Mouse (Mus musculus): ENCODE data around the gene Mcur1. TPM values are rescaled to one million over a fixed set of nuclear protein-coding genes. Genes with fewer than 3 reads are reported as not detected.

The Mcur1 gene
- polyA plus RNA-seq, 1 experiment from 2014 or later: 5.6 TPM

DNA sequence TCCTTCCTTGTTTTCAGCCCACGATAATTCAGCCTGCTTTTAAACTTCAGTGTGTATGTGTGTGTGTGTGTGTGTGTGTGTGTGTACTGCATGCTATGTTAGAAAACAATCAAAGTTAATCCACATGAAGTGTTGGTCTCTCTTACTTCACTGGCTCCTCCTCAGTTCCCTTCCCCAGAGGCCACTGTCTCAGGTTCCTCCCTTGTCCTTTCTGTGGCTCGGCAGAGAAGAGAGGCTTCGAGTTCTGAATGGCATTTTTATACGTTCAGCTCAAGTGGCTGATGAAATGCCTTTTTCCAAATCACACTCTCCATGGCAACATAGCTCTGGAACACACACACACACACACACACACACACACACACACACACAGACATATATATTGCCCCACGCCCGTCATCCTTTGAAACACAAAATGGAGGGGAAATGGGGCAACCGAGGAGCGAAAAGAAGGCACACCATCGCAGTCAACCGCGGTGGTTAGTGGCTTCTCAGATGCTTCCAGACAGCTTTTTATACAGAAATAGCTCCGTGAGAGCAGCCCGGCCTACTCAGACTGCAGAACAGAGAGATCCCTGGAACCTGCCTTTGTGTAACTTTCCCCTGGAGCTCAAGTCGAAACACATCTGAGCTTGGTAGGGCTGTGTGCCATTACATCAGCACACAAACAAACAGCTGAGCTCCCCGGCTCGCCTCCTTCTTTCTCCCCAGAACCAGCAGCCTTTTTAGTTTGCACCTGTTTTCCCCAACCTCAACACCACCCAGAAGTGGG lies 34.4 kb downstream of the Mcur1 start:
- H3K4me1 ChIP-seq (ENCODE audit: control insufficient read depth, insufficient read depth, low read length): peaks cover 11% of the 10 kb centered on the region; the same call in 1 of the 2 replicates
- peak overlapping the region; percentile 43 for H3K27ac ChIP-seq (ENCODE audit: low read length)
- H3K9me3 ChIP-seq (replicated peaks; ENCODE audit: control insufficient read depth, low read length, poor library complexity, severe bottlenecking): no peaks in the 10 kb centered on the region
- H3K27me3 ChIP-seq (ENCODE audit: control insufficient read depth, insufficient read depth, low read depth, low read length): no peaks in the 10 kb centered on the region
- no peak overlapping the region for H3K4me3 ChIP-seq (ENCODE audit: low read depth, low read length)
- no peaks in the 10 kb centered on the region for H3K36me3 ChIP-seq (ENCODE audit: control insufficient read depth, insufficient read depth, low read length)
- 32% methylated on average over 16 of the region's 16 CpGs for WGBS
- ATAC-seq: peak; percentile 49
- no peak overlapping the region for H3K9ac ChIP-seq (ENCODE audit: low read depth, low read length)
- no peak overlapping the region for H3K4me2 ChIP-seq (ENCODE audit: low read length)

DNA sequence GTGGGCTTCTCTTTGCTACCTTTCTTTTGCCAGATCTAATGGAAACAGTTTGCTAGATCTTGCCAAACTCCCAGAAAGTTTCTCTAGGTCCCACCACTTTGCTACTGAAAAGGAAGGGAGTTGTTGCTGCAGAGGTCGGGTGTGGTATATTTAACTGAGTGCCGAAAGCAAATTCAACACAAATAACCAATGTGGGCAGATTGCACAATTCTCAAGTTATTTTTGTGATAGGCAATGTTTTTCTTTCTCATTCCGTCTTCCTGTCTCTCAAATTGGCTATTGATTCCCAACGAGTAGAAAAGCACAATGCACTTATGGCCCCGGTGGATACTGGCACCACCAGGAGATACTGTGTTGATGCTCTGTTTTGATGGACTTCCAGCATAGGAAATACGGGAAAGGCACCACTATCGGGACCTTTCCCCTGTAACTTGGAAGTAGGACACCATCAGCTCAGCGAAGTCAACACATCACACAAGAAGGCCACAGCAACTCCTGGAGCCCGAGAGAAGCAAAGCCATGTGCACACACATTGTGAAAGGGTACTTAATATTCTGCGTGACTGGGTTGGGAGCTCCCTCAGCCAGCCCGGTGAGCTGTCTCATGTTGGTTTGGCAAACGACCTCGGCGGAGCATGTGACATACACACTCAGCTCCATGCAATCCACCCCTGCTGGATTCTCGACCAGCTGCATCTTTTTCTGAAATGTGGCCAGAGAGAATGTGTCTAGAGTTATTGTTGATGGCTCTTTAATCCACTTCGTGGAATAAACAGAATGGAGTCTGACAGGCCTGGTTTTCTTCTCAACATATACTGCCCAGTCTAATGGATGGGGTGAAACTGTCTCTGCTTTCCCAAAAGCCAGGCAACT lies 35.3 kb downstream of the Mcur1 start:
- H3K9me3 ChIP-seq (replicated peaks; ENCODE audit: control insufficient read depth, low read length, poor library complexity, severe bottlenecking): no peaks in the 10 kb centered on the region
- H3K4me2 ChIP-seq (ENCODE audit: low read length): no peak overlapping the region
- WGBS: 50% methylated on average over 16 of the region's 16 CpGs
- H3K4me3 ChIP-seq (ENCODE audit: low read depth, low read length): no peak overlapping the region
- no peaks in the 10 kb centered on the region for H3K27me3 ChIP-seq (ENCODE audit: control insufficient read depth, insufficient read depth, low read depth, low read length)
- ATAC-seq: peak; percentile 57; the same call in 1 of the 2 replicates
- H3K36me3 ChIP-seq (ENCODE audit: control insufficient read depth, insufficient read depth, low read length): no peaks in the 10 kb centered on the region
- no peak overlapping the region for H3K9ac ChIP-seq (ENCODE audit: low read depth, low read length)
- H3K4me1 ChIP-seq (ENCODE audit: control insufficient read depth, insufficient read depth, low read length): peaks cover 11% of the 10 kb centered on the region; the same call in 1 of the 2 replicates
- 0 out of 2 replicates have a peak overlapping the region, but pooled peaks have one; percentile 43 for H3K27ac ChIP-seq (ENCODE audit: low read length)

DNA sequence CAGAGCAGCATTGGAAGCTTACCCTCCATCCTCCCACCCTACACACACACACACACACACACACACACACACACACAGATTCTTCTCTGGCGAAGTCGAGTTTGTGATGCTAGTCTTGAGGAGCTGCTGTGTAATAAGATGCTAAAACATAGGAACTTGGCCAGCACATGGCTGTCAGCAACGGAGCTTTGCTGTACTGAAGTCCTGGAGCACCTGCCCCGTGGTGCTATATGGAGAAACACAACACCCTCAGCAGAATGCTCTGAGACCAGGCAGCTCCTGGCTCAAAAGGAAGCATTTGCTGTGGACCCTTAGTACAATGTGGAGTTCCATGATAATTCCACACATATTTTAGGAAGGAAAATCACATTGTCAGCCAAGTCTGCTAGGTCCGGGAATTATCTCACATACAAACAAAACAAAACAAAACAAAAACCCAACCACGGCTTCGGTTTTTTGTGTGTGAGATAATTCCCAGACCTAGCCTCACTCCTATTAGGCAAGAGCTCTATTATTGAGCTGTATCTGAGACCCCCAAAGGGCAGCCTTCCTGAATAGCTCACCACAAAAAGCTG lies 36.0 kb downstream of the Mcur1 start:
- Histone ChIP-seq H3K4me2 (ENCODE audit: low read length) (no peak overlapping the region), H3K9ac (ENCODE audit: low read depth, low read length) (no peak overlapping the region), H3K9me3 (replicated peaks; ENCODE audit: control insufficient read depth, low read length, poor library complexity, severe bottlenecking) (no peaks in the 10 kb centered on the region), H3K27me3 (ENCODE audit: control insufficient read depth, insufficient read depth, low read depth, low read length) (no peaks in the 10 kb centered on the region), H3K4me1 (ENCODE audit: control insufficient read depth, insufficient read depth, low read length) (peaks cover 11% of the 10 kb centered on the region; the same call in 1 of the 2 replicates), H3K36me3 (ENCODE audit: control insufficient read depth, insufficient read depth, low read length) (no peaks in the 10 kb centered on the region), H3K27ac (ENCODE audit: low read length) (no peak overlapping the region), H3K4me3 (ENCODE audit: low read depth, low read length) (no peak overlapping the region)
- no peak for ATAC-seq
- WGBS: 52% methylated on average over 7 of the region's 7 CpGs

DNA sequence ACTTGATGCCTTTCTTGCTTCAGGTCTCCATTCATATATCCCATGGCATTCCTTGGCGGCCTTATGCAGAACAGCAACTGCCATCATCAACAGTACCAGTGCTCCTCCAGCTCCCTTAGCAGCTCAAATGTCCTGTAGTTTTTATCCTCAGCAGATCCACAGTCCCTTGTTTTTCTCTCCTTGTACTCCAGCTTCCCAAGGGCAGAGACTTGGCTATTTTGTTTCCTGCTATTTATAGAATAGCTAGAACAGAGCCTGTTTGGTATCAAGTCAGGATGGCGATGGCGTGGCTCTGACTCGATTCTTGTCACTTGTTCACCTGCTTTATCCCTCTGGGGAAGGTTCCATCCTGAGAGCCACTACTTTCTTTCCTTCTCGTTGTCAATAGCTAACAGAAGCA lies 38.1 kb downstream of the Mcur1 start:
- H3K27me3 ChIP-seq (ENCODE audit: control insufficient read depth, insufficient read depth, low read depth, low read length): no peaks in the 10 kb centered on the region
- no peaks in the 10 kb centered on the region for H3K36me3 ChIP-seq (ENCODE audit: control insufficient read depth, insufficient read depth, low read length)
- no peak overlapping the region for H3K4me2 ChIP-seq (ENCODE audit: low read length)
- no peak for ATAC-seq
- WGBS: 92% methylated on average over 5 of the region's 5 CpGs
- H3K4me1 ChIP-seq (ENCODE audit: control insufficient read depth, insufficient read depth, low read length): peaks cover 11% of the 10 kb centered on the region; the same call in 1 of the 2 replicates
- H3K9ac ChIP-seq (ENCODE audit: low read depth, low read length): no peak overlapping the region
- no peak overlapping the region for H3K27ac ChIP-seq (ENCODE audit: low read length)
- H3K9me3 ChIP-seq (replicated peaks; ENCODE audit: control insufficient read depth, low read length, poor library complexity, severe bottlenecking): no peaks in the 10 kb centered on the region
- H3K4me3 ChIP-seq (ENCODE audit: low read depth, low read length): no peak overlapping the region

DNA sequence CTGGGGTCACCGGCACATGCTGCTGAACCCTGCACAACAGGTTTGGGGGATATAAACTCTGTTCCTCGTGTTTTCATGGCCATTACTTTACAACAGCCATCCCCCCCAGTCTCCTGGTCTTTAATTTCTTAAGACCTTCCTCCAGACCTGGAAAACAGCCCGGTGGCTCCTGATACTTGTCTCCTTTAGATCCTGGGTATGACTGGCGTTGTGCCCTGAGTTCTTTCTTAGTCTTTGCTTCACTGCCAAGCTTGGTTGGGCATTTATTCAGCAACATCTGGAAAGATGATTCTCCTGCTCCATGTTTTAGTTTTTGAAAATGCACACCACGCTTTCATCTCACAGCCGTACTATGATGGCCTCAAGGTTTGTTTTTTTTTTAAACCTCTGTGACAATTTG lies 40.7 kb downstream of the Mcur1 start:
- no peaks in the 10 kb centered on the region; the same call in 1 of the 2 replicates for H3K4me1 ChIP-seq (ENCODE audit: control insufficient read depth, insufficient read depth, low read length)
- H3K9ac ChIP-seq (ENCODE audit: low read depth, low read length): no peak overlapping the region
- no peaks in the 10 kb centered on the region for H3K9me3 ChIP-seq (replicated peaks; ENCODE audit: control insufficient read depth, low read length, poor library complexity, severe bottlenecking)
- H3K36me3 ChIP-seq (ENCODE audit: control insufficient read depth, insufficient read depth, low read length): no peaks in the 10 kb centered on the region
- no peak overlapping the region for H3K4me2 ChIP-seq (ENCODE audit: low read length)
- no peak for ATAC-seq
- H3K4me3 ChIP-seq (ENCODE audit: low read depth, low read length): no peak overlapping the region
- H3K27ac ChIP-seq (ENCODE audit: low read length): no peak overlapping the region
- no peaks in the 10 kb centered on the region for H3K27me3 ChIP-seq (ENCODE audit: control insufficient read depth, insufficient read depth, low read depth, low read length)
- 80% methylated on average over 6 of the region's 6 CpGs for WGBS

DNA sequence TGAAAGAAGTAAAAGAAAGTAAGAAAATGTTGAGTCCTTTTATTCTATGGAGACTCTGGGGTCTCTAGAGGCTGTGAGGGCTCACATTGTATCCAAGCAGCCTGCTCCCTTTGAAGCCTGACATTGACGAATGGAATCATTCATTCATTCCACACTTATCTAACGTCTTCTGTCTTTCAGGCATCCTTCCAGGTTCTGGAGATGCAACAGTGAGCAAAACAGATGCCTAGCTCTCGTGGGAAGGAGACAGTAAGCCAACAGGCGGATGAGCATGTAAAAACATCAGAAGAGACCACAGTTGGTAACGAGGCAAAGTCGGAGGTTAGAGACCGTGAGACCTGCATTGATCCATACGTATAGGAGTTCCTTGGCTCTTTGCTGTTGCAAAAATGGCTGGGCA lies 42.6 kb downstream of the Mcur1 start:
- Histone ChIP-seq H3K27ac (ENCODE audit: low read length) (no peak overlapping the region), H3K36me3 (ENCODE audit: control insufficient read depth, insufficient read depth, low read length) (no peaks in the 10 kb centered on the region), H3K4me3 (ENCODE audit: low read depth, low read length) (no peak overlapping the region), H3K27me3 (ENCODE audit: control insufficient read depth, insufficient read depth, low read depth, low read length) (no peaks in the 10 kb centered on the region), H3K4me2 (ENCODE audit: low read length) (no peak overlapping the region), H3K4me1 (ENCODE audit: control insufficient read depth, insufficient read depth, low read length) (no peaks in the 10 kb centered on the region), H3K9ac (ENCODE audit: low read depth, low read length) (no peak overlapping the region), H3K9me3 (replicated peaks; ENCODE audit: control insufficient read depth, low read length, poor library complexity, severe bottlenecking) (no peaks in the 10 kb centered on the region)
- WGBS: 65% methylated on average over 8 of the region's 8 CpGs
- no peak for ATAC-seq

DNA sequence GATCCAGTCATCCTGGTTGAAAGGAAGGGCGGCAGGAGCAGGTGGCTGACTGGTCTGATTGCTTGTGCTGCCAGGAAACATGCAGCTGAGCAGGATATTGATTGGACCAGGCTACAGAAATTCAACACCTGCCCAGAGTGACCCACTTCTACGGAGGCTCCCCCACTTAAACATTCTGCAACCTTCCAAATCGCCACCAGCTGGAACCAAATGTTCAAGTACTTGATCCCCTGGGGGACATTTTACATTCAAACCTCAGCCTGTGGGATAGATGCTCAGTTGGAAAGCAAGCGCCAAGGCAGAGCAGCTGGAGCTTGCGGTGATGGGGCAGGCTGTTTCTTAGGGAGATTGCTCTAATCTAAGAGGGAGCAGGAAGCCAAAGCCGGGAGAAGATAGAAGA lies 43.1 kb downstream of the Mcur1 start:
- no peak for ATAC-seq
- Histone ChIP-seq H3K9ac (ENCODE audit: low read depth, low read length) (no peak overlapping the region), H3K27me3 (ENCODE audit: control insufficient read depth, insufficient read depth, low read depth, low read length) (no peaks in the 10 kb centered on the region), H3K4me1 (ENCODE audit: control insufficient read depth, insufficient read depth, low read length) (no peaks in the 10 kb centered on the region), H3K36me3 (ENCODE audit: control insufficient read depth, insufficient read depth, low read length) (no peaks in the 10 kb centered on the region), H3K4me3 (ENCODE audit: low read depth, low read length) (no peak overlapping the region), H3K27ac (ENCODE audit: low read length) (no peak overlapping the region), H3K9me3 (replicated peaks; ENCODE audit: control insufficient read depth, low read length, poor library complexity, severe bottlenecking) (no peaks in the 10 kb centered on the region), H3K4me2 (ENCODE audit: low read length) (no peak overlapping the region)
- 35% methylated on average over 6 of the region's 6 CpGs for WGBS

DNA sequence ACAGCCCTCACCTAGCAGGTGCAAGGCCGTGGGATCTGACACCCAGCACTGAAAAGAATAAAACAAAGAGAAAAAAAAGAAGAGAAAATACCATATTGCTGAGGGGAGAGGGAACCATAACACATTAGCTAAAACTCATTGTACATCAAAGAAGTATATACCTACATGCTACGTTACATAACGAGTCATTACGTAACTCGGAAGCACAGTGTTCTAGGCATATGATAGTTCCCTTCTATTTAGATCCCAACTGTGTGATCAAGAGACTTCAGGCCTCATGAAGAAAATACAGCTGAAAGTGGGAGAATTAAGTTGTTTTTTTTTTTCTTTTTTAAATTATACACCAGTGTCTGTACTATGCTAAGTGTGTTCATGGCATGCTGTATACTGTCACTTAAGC lies 43.9 kb downstream of the Mcur1 start:
- no peaks in the 10 kb centered on the region for H3K36me3 ChIP-seq (ENCODE audit: control insufficient read depth, insufficient read depth, low read length)
- ATAC-seq: no peak
- no peaks in the 10 kb centered on the region for H3K4me1 ChIP-seq (ENCODE audit: control insufficient read depth, insufficient read depth, low read length)
- 97% methylated on average over 5 of the region's 5 CpGs for WGBS
- no peak overlapping the region for H3K4me2 ChIP-seq (ENCODE audit: low read length)
- no peaks in the 10 kb centered on the region for H3K27me3 ChIP-seq (ENCODE audit: control insufficient read depth, insufficient read depth, low read depth, low read length)
- H3K4me3 ChIP-seq (ENCODE audit: low read depth, low read length): no peak overlapping the region
- no peaks in the 10 kb centered on the region for H3K9me3 ChIP-seq (replicated peaks; ENCODE audit: control insufficient read depth, low read length, poor library complexity, severe bottlenecking)
- no peak overlapping the region for H3K27ac ChIP-seq (ENCODE audit: low read length)
- no peak overlapping the region for H3K9ac ChIP-seq (ENCODE audit: low read depth, low read length)

All from midbrain, embryonic 16.5 days (tissue).